Mouse (Mus musculus): Measurements from ENCODE around the gene Eno2. TPM values are rescaled to one million over a fixed set of nuclear protein-coding genes. Genes with fewer than 3 reads are reported as not detected.

The Eno2 gene
- total and polyA plus RNA-seq, 3 experiments: 20.8 to 24.6 (median 23.6) TPM

- Histone ChIP-seq H3K4me1 (ENCODE audit: control insufficient read depth in 1 of 2, insufficient read depth in 2 of 2) (peaks cover 4 to 22% of the 10 kb centered on the region in 2 experiments), H3K9ac (ENCODE audit: insufficient read depth, low read depth) (no peak overlapping the region), H3K79me2 (replicated peaks; ENCODE audit: control insufficient read depth, extremely low read depth, insufficient read depth, poor library complexity, severe bottlenecking) (peaks cover 5% of the 10 kb centered on the region; the same call in 1 of the 2 replicates), H3K4me3 (replicated peaks in 1 of 3; ENCODE audit: low read depth in 2 of 3, low read length in 2 of 3, poor library complexity in 1 of 3) (no peak overlapping the region), H3K36me3 (replicated peaks in 1 of 2; ENCODE audit: control insufficient read depth in 1 of 2, insufficient read depth in 1 of 2, low read length in 1 of 2) (peaks cover 20 to 63% of the 10 kb centered on the region in 2 experiments), H3K9me3 (replicated peaks; ENCODE audit: low read length) (no peaks in the 10 kb centered on the region), H3K4me2 (ENCODE audit: insufficient read depth, low read depth, poor library complexity, severe bottlenecking) (no peak overlapping the region), H3K27ac (ENCODE audit: insufficient read depth, low read depth) (no peak overlapping the region), H3K27me3 (replicated peaks) (no peaks in the 10 kb centered on the region)
- in situ Hi-C loops (cut with MboI; ENCODE audit: low pct_ligation_motif_present, low pct_unique_long_range_greater_than_20kb, low sequenced_read_pairs) (no loop called here), dilution Hi-C loops (cut with MboI; ENCODE audit: extremely low pct_ligation_motif_present, extremely low pct_unique_long_range_greater_than_20kb, low sequenced_read_pairs) (no loop called here)
- TF ChIP-seq MXI1 (IDR thresholded peaks at IDR 0.05; ENCODE audit: low read depth, low read length): no peak
- TF ChIP-seq ELF1 (IDR thresholded peaks at IDR 0.05; ENCODE audit: low read depth, low read length): no peak
- TF ChIP-seq NRF1 (IDR thresholded peaks at IDR 0.05; ENCODE audit: low read depth, low read length): no peak
- TF ChIP-seq BHLHE40 (IDR thresholded peaks at IDR 0.05; ENCODE audit: low read depth, low read length): no peak
- TF ChIP-seq IRF4 (IDR thresholded peaks at IDR 0.05; ENCODE audit: low read depth, low read length): no peak
- TF ChIP-seq NELFE (IDR thresholded peaks at IDR 0.05; ENCODE audit: low read depth, low read length): no peak
- no peak for TF ChIP-seq USF1 (IDR thresholded peaks at IDR 0.05; ENCODE audit: low read depth, low read length)
- no peak for TF ChIP-seq JUN (IDR thresholded peaks at IDR 0.05; ENCODE audit: insufficient read depth, low read depth, low read length)
- TF ChIP-seq MAFK (IDR thresholded peaks at IDR 0.05; ENCODE audit: insufficient replicate concordance, low read length): no peak
- no peak for TF ChIP-seq EP300 (IDR thresholded peaks at IDR 0.05; ENCODE audit: low read length)
- TF ChIP-seq GABPA (IDR thresholded peaks at IDR 0.05; ENCODE audit: insufficient replicate concordance, low read depth, low read length): no peak
- TF ChIP-seq CHD1 (IDR thresholded peaks at IDR 0.05; ENCODE audit: low read depth, low read length): no peak
- no peak for TF ChIP-seq JUND (conservative IDR thresholded peaks at IDR 0.05; ENCODE audit: low read depth, low read length)
- TF ChIP-seq POLR2AphosphoS2 (IDR thresholded peaks at IDR 0.05; ENCODE audit: low read depth, low read length): no peak
- no peak for TF ChIP-seq HCFC1 (IDR thresholded peaks at IDR 0.05; ENCODE audit: low read depth, low read length)
- no peak for DNase-seq (ENCODE audit: extremely low read depth)
These were observed 19.1 kb downstream of the Eno2 start for GRCm38 (mm10) chr6:124750405-124750804.

GRCm38 (mm10) chr6:124746654-124747632, 22.5 kb downstream of the Eno2 start:
- in situ Hi-C loops (cut with MboI; ENCODE audit: low pct_ligation_motif_present, low pct_unique_long_range_greater_than_20kb, low sequenced_read_pairs): no loop called here
- no peak overlapping the region for H3K27ac ChIP-seq (ENCODE audit: insufficient read depth, low read depth)
- 0 out of 2 replicates have a peak overlapping the region, but pooled peaks have one; percentile 73 for H3K4me2 ChIP-seq (ENCODE audit: insufficient read depth, low read depth, poor library complexity, severe bottlenecking)
- peaks cover 16 to 41% of the 10 kb centered on the region in 2 experiments for H3K4me1 ChIP-seq (ENCODE audit: control insufficient read depth in 1 of 2, insufficient read depth in 2 of 2)
- no peak for DNase-seq (ENCODE audit: extremely low read depth)
- peaks cover 38 to 71% of the 10 kb centered on the region in 2 experiments for H3K36me3 ChIP-seq (replicated peaks in 1 of 2; ENCODE audit: control insufficient read depth in 1 of 2, insufficient read depth in 1 of 2, low read length in 1 of 2)
- H3K9ac ChIP-seq (ENCODE audit: insufficient read depth, low read depth): 0 out of 2 replicates have a peak overlapping the region, but pooled peaks have one; percentile 74
- dilution Hi-C loops (cut with MboI; ENCODE audit: extremely low pct_ligation_motif_present, extremely low pct_unique_long_range_greater_than_20kb, low sequenced_read_pairs): no loop called here
- H3K27me3 ChIP-seq (replicated peaks): no peaks in the 10 kb centered on the region
- H3K9me3 ChIP-seq (replicated peaks; ENCODE audit: low read length): no peaks in the 10 kb centered on the region
- H3K4me3 ChIP-seq (replicated peaks in 1 of 3; ENCODE audit: low read depth in 2 of 3, low read length in 2 of 3, poor library complexity in 1 of 3): no peak overlapping the region
- TF ChIP-seq EP300 (IDR thresholded peaks at IDR 0.05; ENCODE audit: low read length) (no peak), E2F4 (IDR thresholded peaks at IDR 0.05; ENCODE audit: insufficient replicate concordance, low read depth, low read length) (no peak), MXI1 (IDR thresholded peaks at IDR 0.05; ENCODE audit: low read depth, low read length) (no peak), NRF1 (IDR thresholded peaks at IDR 0.05; ENCODE audit: low read depth, low read length) (no peak), MYC (IDR thresholded peaks at IDR 0.05; ENCODE audit: low read depth, low read length) (no peak)
- H3K79me2 ChIP-seq (replicated peaks; ENCODE audit: control insufficient read depth, extremely low read depth, insufficient read depth, poor library complexity, severe bottlenecking): 0 out of 2 replicates have a peak, but pooled peaks cover 2% of the 10 kb centered on the region
